Mouse (Mus musculus) intestine, embryonic 16.5 days (tissue): ENCODE measurements around the gene Thbs1. TPM values are rescaled to one million over a fixed set of nuclear protein-coding genes. Genes with fewer than 3 reads are reported as not detected.
A peak's percentile ranks its signal among the peaks of the same experiment; 100 is the strongest.

ENCODE experiments used
- ATAC-seq: fragments of 200-750 bp; cut with Nextera tagmentation; 2 replicates; pipeline ENCODE4 v1.8.0; 2017; ENCODE audit warnings: moderate TSS enrichment, moderate library complexity
- H3K27ac ChIP-seq: fragments of 300-500 bp; sonication (generic); 2 replicates; pipeline ENCODE4 v1.5.1; 2014; ENCODE audit warnings: mild to moderate bottlenecking, low read length
- H3K27me3 ChIP-seq: fragments of 300-500 bp; sonication (generic); replicated peaks from 2 replicates; pipeline ENCODE4 v1.6.1; 2014; ENCODE audit warnings: low read length, control low read depth, mixed read lengths; ENCODE audit not compliant: control insufficient read depth, insufficient read depth
- H3K36me3 ChIP-seq: fragments of 300-500 bp; sonication (generic); 2 replicates; pipeline ENCODE4 v1.6.1; 2014; ENCODE audit warnings: low read length, control low read depth; ENCODE audit not compliant: control insufficient read depth, insufficient read depth
- H3K4me1 ChIP-seq: fragments of 300-500 bp; sonication (generic); 2 replicates; pipeline ENCODE4 v1.6.1; 2014; ENCODE audit warnings: low read length, control low read depth, mixed read lengths; ENCODE audit not compliant: control insufficient read depth, insufficient read depth
- H3K4me2 ChIP-seq: fragments of 300-500 bp; sonication (generic); 2 replicates; pipeline ENCODE4 v1.6.1; 2014; ENCODE audit warnings: low read depth, low read length, control low read depth
- H3K4me3 ChIP-seq: fragments of 300-500 bp; sonication (generic); 2 replicates; pipeline ENCODE4 v1.5.1; 2014; ENCODE audit warnings: mild to moderate bottlenecking, low read length
- H3K9ac ChIP-seq: fragments of 300-500 bp; sonication (generic); 2 replicates; pipeline ENCODE4 v1.6.1; 2014; ENCODE audit warnings: low read depth, low read length
- H3K9me3 ChIP-seq: fragments of 300-500 bp; sonication (generic); 2 replicates; pipeline ENCODE4 v1.6.1; 2016; ENCODE audit warnings: low read length, control low read depth; ENCODE audit not compliant: control insufficient read depth
- WGBS: fragments of 180-500 bp; shearing (Covaris S2); extraction: QIAGEN DNeasy Blood & Tissue Kit; methylation state at CpG from one replicate; pipeline ENCODE4 v1.1.7; 2014; 5-methylcytosine and 5-hydroxymethylcytosine counted together
- polyA plus RNA-seq: library from polyadenylated mRNA; unstranded; fragments of >200 nt; fragmentation: Nextera tagmentation; extraction: Ambion mirVana; gene quantifications from 2 replicates; pipeline ENCODE4 v1.2.1, GENCODE M21; 2015

The Thbs1 gene
- polyA plus RNA-seq, 1 experiment from 2014 or later = 22.6 TPM

DNA sequence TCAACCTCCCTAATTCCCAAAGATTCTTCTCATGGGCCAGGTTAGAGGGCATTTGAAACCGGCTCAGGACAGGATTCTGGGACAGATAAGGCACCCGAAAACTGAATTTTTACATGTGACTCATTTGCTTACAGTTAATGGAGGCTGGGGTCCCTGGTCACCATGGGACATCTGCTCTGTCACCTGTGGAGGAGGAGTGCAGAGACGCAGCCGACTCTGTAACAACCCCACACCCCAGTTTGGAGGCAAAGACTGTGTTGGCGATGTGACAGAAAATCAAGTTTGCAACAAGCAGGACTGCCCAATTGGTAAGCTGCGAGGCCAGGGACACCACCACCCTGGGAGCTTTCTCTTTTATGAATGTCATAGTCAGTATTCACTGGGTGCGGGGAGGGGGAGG is 6.8 kb downstream of the Thbs1 start:
- Histone ChIP-seq H3K9me3 (no peaks in the 10 kb centered on the region), H3K9ac (no peak overlapping the region), H3K27me3 (no peaks in the 10 kb centered on the region), H3K36me3 (peaks cover 25% of the 10 kb centered on the region), H3K4me1 (peaks cover 13% of the 10 kb centered on the region), H3K4me2 (no peak overlapping the region), H3K27ac (no peak overlapping the region), H3K4me3 (no peak overlapping the region)
- ATAC-seq = no peak
- 92% methylated on average over 7 of the region's 7 CpGs for WGBS

- no peak overlapping the region for H3K27ac ChIP-seq
- H3K9ac ChIP-seq = no peak overlapping the region
- H3K9me3 ChIP-seq = no peaks in the 10 kb centered on the region
- H3K4me3 ChIP-seq = no peak overlapping the region
- WGBS = 97% methylated on average over 12 of the region's 12 CpGs
- H3K36me3 ChIP-seq = peaks cover 30% of the 10 kb centered on the region
- ATAC-seq = no peak
- H3K4me2 ChIP-seq = no peak overlapping the region
- H3K27me3 ChIP-seq = no peaks in the 10 kb centered on the region
- peaks cover 13% of the 10 kb centered on the region for H3K4me1 ChIP-seq
Measured at GRCm38 (mm10) chr2:118119684-118120083, 8.0 kb downstream of the Thbs1 start.

DNA sequence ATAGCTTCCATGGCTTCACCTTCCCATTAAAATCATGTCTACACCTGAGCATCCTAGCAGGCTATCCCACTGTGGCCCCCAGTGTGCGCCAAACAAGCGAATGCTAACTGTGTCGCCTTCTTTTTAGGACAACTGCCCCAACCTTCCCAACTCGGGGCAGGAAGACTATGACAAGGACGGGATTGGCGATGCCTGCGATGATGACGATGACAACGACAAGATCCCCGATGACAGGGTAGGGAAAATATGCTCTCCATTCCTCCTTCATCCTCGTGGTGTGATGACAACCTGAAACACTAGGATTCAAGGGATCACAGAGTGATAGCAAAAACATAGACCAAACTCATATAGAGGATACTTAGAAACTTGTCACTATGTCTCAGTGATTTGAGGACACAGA is 8.4 kb downstream of the Thbs1 start:
- Histone ChIP-seq H3K9ac (no peak overlapping the region), H3K4me2 (no peak overlapping the region), H3K9me3 (no peaks in the 10 kb centered on the region), H3K36me3 (peaks cover 30% of the 10 kb centered on the region), H3K27me3 (no peaks in the 10 kb centered on the region), H3K4me3 (no peak overlapping the region), H3K27ac (no peak overlapping the region), H3K4me1 (peaks cover 13% of the 10 kb centered on the region)
- no peak for ATAC-seq
- WGBS = 96% methylated on average over 11 of the region's 11 CpGs

DNA sequence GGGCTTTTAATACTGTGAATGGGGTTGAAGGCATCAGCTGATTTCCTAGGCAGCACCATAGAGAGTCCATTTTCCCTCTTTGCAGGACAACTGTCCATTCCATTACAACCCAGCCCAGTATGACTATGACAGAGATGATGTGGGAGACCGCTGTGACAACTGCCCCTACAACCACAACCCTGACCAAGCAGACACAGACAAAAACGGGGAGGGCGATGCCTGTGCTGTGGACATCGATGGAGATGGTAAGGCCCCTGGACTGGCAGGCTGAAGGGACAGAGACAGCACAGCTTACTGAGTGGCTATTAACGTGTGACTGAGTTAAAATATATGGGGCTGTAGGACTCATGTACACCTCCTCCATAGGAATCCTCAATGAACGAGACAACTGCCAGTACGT is 9.1 kb downstream of the Thbs1 start:
- Histone ChIP-seq H3K36me3 (peaks cover 30% of the 10 kb centered on the region), H3K27me3 (no peaks in the 10 kb centered on the region), H3K9me3 (no peaks in the 10 kb centered on the region), H3K4me3 (no peak overlapping the region), H3K4me1 (peaks cover 10% of the 10 kb centered on the region), H3K9ac (no peak overlapping the region), H3K4me2 (no peak overlapping the region), H3K27ac (no peak overlapping the region)
- WGBS = 93% methylated on average over 7 of the region's 7 CpGs
- no peak for ATAC-seq

DNA sequence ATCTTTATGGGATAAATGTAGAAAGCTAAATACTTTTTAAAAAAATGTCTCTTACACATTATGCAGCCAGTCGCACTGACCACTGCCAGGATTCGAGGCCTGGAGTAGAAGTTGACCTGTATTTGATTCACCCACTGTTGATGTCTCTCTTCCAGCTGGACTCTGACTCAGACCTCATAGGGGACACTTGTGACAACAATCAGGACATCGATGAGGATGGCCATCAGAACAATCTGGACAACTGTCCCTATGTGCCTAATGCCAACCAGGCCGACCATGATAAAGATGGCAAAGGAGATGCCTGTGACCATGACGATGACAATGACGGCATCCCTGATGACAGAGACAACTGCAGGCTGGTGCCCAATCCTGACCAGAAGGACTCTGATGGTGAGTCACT is 10.6 kb downstream of the Thbs1 start:
- Histone ChIP-seq H3K4me1 (peaks cover 8% of the 10 kb centered on the region), H3K36me3 (peaks cover 30% of the 10 kb centered on the region), H3K27ac (no peak overlapping the region), H3K9ac (no peak overlapping the region), H3K4me3 (no peak overlapping the region), H3K27me3 (no peaks in the 10 kb centered on the region), H3K4me2 (no peak overlapping the region), H3K9me3 (no peaks in the 10 kb centered on the region)
- no peak for ATAC-seq
- 93% methylated on average over 6 of the region's 6 CpGs for WGBS

GRCm38 (mm10) chr2:118123743-118124142 is 12.1 kb downstream of the Thbs1 start:
- Histone ChIP-seq H3K36me3 (peaks cover 27% of the 10 kb centered on the region), H3K4me2 (no peak overlapping the region)
- ATAC-seq = no peak

GRCm38 (mm10) chr2:118124437-118124836 is 12.8 kb downstream of the Thbs1 start:
- no peaks in the 10 kb centered on the region for H3K9me3 ChIP-seq
- H3K4me3 ChIP-seq = no peak overlapping the region
- peaks cover 21% of the 10 kb centered on the region for H3K36me3 ChIP-seq
- no peak overlapping the region for H3K9ac ChIP-seq
- H3K4me2 ChIP-seq = no peak overlapping the region
- peaks cover 4% of the 10 kb centered on the region for H3K4me1 ChIP-seq
- 84% methylated on average over 7 of the region's 7 CpGs for WGBS
- H3K27me3 ChIP-seq = no peaks in the 10 kb centered on the region
- H3K27ac ChIP-seq = no peak overlapping the region
- ATAC-seq = no peak

More at GRCm38 (mm10) chr2:118123743-118124142, 12.1 kb downstream of the Thbs1 start:
- Histone ChIP-seq H3K27ac (no peak overlapping the region), H3K9ac (no peak overlapping the region), H3K4me3 (no peak overlapping the region), H3K27me3 (no peaks in the 10 kb centered on the region), H3K9me3 (no peaks in the 10 kb centered on the region), H3K4me1 (peaks cover 4% of the 10 kb centered on the region)
- WGBS = 92% methylated on average over 9 of the region's 9 CpGs

- peak; percentile 57 for ATAC-seq
- H3K9me3 ChIP-seq = no peaks in the 10 kb centered on the region
- no peaks in the 10 kb centered on the region for H3K27me3 ChIP-seq
- H3K27ac ChIP-seq = peak overlapping the region; percentile 51
- no peak overlapping the region for H3K4me2 ChIP-seq
- 77% methylated on average over 11 of the region's 11 CpGs for WGBS
- peaks cover 12% of the 10 kb centered on the region for H3K36me3 ChIP-seq
- peaks cover 4% of the 10 kb centered on the region for H3K4me1 ChIP-seq
- no peak overlapping the region for H3K4me3 ChIP-seq
- H3K9ac ChIP-seq = no peak overlapping the region
Measured at GRCm38 (mm10) chr2:118125211-118125939, 13.7 kb downstream of the Thbs1 start.

DNA sequence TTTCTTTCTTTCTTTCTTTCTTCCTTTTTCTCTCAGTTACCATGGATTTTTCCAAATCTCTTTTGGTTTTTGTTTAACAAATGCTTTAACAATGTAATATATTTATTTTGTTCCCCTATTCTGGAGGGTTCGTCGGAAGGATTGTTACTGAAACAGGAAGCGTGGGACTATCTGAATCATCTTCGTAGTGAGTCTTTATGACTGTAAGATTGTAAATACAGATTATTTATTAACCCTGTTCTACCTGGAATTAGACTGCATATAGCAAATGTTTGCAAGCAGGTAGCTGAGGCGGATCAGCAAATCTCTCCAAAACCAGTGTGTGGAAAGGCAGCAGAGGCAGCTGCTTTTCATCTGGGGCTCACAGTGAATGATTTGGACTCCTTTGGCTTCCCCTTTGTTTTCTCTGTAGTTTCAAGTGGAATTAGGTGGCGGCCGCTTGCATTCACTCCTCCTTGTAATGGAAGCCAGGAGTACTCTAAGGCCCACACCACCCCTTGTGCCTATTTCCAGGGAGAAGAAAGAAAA is 14.3 kb downstream of the Thbs1 start:
- Histone ChIP-seq H3K9me3 (no peaks in the 10 kb centered on the region), H3K4me2 (no peak overlapping the region), H3K27ac (peak overlapping the region; percentile 34; the same call in 1 of the 2 replicates), H3K4me3 (no peak overlapping the region), H3K36me3 (peaks cover 8% of the 10 kb centered on the region), H3K27me3 (no peaks in the 10 kb centered on the region), H3K9ac (no peak overlapping the region), H3K4me1 (peaks cover 4% of the 10 kb centered on the region)
- ATAC-seq = peak; percentile 69
- WGBS = 53% methylated on average over 7 of the region's 7 CpGs
